Mouse (Mus musculus) midbrain, embryonic 12.5 days (tissue): ENCODE measurements at regions not wholly inside any gene's neighbourhood (a gene's known extent, or its start where the extent isn't known, plus 50 kb on each side); places are given as distances from the start of the nearest gene placed in this dataset.

Experiments
- ATAC-seq: fragments of 200-750 bp; cut with Nextera tagmentation; 2 replicates; pipeline ENCODE4 v1.8.0; 2017; ENCODE audit warnings: low read depth, moderate TSS enrichment, moderate library complexity; ENCODE audit not compliant: low FRiP score
- H3K27ac ChIP-seq: fragments of 300-500 bp; sonication (generic); replicated peaks from 2 replicates; pipeline ENCODE4 v1.5.1; 2016; ENCODE audit warnings: mild to moderate bottlenecking
- H3K27me3 ChIP-seq: fragments of 300-500 bp; sonication (generic); 2 replicates; pipeline ENCODE4 v1.6.1; 2016; ENCODE audit warnings: mild to moderate bottlenecking
- H3K36me3 ChIP-seq: fragments of 300-500 bp; sonication (generic); 2 replicates; pipeline ENCODE4 v1.6.1; 2016
- H3K4me1 ChIP-seq: fragments of 300-500 bp; sonication (generic); 2 replicates; pipeline ENCODE4 v1.6.1; 2016
- H3K4me2 ChIP-seq: fragments of 300-500 bp; sonication (generic); replicated peaks from 2 replicates; pipeline ENCODE4 v1.6.1; 2016; ENCODE audit warnings: mild to moderate bottlenecking, moderate library complexity
- H3K4me3 ChIP-seq: fragments of 300-500 bp; sonication (generic); 2 replicates; pipeline ENCODE4 v1.5.1; 2016; ENCODE audit warnings: mild to moderate bottlenecking
- H3K9ac ChIP-seq: fragments of 300-500 bp; sonication (generic); replicated peaks from 2 replicates; pipeline ENCODE4 v1.6.1; 2016; ENCODE audit warnings: mild to moderate bottlenecking, moderate library complexity
- H3K9me3 ChIP-seq: fragments of 300-500 bp; sonication (generic); 2 replicates; pipeline ENCODE4 v1.6.1; 2016; ENCODE audit warnings: mild to moderate bottlenecking
- WGBS: fragments of 180-500 bp; shearing (Covaris S2); methylation state at CpG from one replicate; pipeline ENCODE4 v1.1.7; 2016; 5-methylcytosine and 5-hydroxymethylcytosine counted together

DNA sequence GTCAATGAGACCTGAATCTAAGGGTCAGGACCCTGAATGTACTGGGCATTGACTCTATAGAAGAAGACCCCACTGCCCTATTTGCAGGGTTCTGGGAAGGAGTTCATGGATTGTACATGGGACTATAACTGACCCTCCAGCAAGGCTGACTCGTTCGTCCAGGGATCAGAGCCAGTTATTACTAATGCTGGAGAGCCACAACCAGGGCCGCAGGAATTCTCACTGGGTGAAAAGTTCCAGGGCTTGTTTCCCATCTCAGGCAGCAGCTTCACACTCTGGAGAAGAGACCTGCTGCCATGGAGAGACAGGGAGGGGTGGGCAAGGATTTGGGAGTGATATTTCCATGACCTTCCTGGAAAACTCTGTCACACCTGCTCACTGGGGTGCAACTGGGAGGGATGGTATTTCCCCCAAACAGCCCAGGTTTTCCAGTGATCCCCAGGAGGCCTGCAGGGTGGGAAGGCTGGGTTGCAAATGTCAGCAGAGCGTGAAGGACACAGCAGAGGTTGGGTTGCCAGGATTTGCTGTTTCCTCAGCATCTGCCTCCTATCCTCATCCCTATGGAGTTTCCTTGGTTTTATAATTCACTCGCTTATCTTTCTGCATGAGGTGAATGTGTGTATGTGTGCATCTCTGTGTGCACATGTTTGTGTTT is 316.2 kb downstream of the Rps24 start:
- no peak for ATAC-seq
- Histone ChIP-seq H3K9me3 (no peaks in the 10 kb centered on the region), H3K4me1 (peaks cover 5% of the 10 kb centered on the region; the same call in 1 of the 2 replicates), H3K27me3 (no peaks in the 10 kb centered on the region; the same call in 1 of the 2 replicates), H3K4me2 (no peak overlapping the region), H3K36me3 (no peaks in the 10 kb centered on the region), H3K4me3 (no peak overlapping the region), H3K27ac (no peak overlapping the region), H3K9ac (no peak overlapping the region)
- WGBS: 85% methylated on average over 5 of the region's 5 CpGs

DNA sequence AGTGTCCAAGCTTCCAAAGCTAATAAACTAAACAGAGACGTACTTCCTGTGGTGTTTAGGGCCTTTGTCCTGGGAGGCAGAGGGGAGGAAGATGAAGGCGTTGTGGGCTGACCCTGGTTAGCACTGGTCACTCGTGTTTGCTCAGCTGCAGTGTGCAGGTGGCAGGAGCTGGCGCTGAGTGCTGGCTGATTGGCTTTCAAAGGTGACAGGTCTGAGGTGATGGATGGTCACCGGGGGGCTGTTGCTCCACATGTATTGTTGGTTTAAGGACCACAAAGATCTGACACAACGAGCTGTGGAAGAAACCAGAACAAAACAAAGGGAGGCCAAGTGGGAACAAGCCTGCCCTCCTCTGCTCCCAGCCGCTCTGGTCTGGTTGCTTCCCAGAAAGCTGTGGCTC is 320.1 kb downstream of the Rps24 start:
- Histone ChIP-seq H3K4me1 (peaks cover 5% of the 10 kb centered on the region; the same call in 1 of the 2 replicates), H3K36me3 (no peaks in the 10 kb centered on the region), H3K27me3 (no peaks in the 10 kb centered on the region; the same call in 1 of the 2 replicates), H3K27ac (no peak overlapping the region), H3K9me3 (no peaks in the 10 kb centered on the region), H3K4me2 (no peak overlapping the region), H3K4me3 (no peak overlapping the region), H3K9ac (no peak overlapping the region)
- no peak for ATAC-seq
- WGBS: 24% methylated on average over 7 of the region's 7 CpGs

DNA sequence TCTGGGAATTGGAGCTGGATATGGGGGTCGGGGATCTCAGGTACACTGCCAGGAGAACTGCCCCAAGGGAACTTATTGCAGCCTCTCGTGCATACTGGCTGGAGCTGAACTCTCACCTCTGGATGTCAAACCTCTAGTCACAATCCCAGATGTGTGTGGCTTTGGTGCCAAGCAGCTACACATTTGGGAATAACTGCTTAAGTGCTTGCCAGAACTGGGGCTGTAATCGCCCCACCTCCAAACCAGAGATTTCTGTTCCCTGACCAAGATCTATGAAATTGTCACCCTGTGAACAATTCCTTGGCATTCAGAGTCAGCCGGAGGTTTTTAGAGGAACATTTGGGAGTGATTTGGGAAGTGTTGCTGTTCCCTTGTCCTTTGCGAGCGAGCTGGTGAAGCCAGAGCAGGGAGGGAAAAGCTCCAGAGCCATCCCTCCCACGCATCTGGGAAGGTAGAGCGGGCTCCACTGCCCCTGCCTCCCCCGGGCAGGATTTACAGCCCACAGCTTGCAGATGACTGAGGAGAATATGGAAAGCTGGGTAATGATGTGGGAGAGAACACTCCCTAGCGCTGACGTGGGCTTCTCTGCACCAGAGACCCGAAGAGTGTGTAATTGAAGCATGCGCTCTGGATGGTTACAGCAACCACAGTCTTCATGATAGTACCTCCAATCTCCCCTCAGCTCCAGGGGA is 336.1 kb downstream of the Rps24 start:
- Histone ChIP-seq H3K4me1 (peaks cover 38% of the 10 kb centered on the region), H3K9me3 (no peaks in the 10 kb centered on the region), H3K36me3 (no peaks in the 10 kb centered on the region), H3K27me3 (no peaks in the 10 kb centered on the region), H3K27ac (no peak overlapping the region), H3K4me3 (no peak overlapping the region), H3K4me2 (no peak overlapping the region), H3K9ac (no peak overlapping the region)
- ATAC-seq: no peak
- WGBS: 82% methylated on average over 13 of the region's 13 CpGs

DNA sequence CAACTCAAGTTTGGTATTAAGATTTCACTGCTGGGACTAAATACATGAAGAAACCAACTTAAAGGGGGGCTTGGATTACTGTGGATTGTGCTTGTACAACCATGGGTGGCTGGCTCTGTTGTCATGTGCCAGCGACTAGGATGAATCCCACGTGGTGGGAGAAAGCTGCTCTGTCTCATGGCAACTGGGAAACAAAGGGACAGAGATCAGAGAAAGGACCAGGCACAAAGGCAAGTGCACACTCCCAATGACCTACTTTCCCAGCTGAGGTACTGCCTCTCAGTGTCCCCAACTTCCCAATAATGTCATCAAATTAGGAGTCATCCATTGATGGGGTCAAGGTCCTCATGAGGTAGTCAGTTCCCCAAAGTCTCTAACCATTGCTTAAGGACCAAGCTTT is 337.4 kb downstream of the Rps24 start:
- 21% methylated on average over 2 of the region's 2 CpGs for WGBS
- H3K4me2 ChIP-seq: no peak overlapping the region
- H3K27ac ChIP-seq: peak overlapping the region; percentile 97; the same call in 1 of the 2 replicates
- no peaks in the 10 kb centered on the region for H3K36me3 ChIP-seq
- no peaks in the 10 kb centered on the region for H3K27me3 ChIP-seq
- no peak overlapping the region for H3K4me3 ChIP-seq
- H3K4me1 ChIP-seq: peaks cover 51% of the 10 kb centered on the region
- no peak overlapping the region for H3K9ac ChIP-seq
- ATAC-seq: no peak
- no peaks in the 10 kb centered on the region for H3K9me3 ChIP-seq

DNA sequence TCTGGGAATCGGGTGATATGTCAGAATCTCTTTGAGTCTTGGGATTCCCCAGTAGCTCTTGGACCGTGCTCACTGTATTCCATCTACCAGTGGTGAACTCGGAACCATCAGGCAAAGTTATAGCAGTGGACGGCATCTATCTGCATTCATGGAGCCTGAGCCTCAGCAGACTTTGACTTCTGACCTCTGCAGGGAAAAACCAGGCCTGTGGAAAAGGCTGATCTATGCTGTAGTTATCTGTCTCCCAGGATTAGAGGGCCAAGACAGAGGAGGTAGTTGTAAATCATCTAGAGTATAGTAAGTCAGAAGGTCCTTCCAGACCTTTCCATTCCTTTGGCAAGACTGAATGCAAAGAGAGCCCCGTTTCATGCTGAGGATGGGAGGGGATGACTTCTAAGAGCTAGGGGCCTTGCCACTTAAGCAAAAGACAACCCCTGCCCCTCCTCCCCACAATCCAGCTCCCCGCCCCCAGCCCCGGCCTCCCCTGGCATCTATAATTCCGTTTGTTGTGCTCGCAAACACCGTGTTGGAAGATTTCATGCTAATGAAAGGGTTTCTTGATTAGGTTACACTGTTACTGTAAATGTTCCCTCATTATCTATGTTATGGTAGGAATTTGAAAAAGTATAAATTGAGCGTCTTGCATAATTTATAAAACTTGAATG is 338.9 kb downstream of the Rps24 start:
- Histone ChIP-seq H3K4me3 (no peak overlapping the region), H3K9me3 (no peaks in the 10 kb centered on the region), H3K27me3 (0 out of 2 replicates have a peak, but pooled peaks cover 3% of the 10 kb centered on the region), H3K4me1 (peaks cover 49% of the 10 kb centered on the region), H3K27ac (peak overlapping the region; percentile 97), H3K36me3 (no peaks in the 10 kb centered on the region), H3K9ac (no peak overlapping the region), H3K4me2 (peak overlapping the region; percentile 34; the same call in 1 of the 2 replicates)
- WGBS: 31% methylated on average over 11 of the region's 11 CpGs
- no peak for ATAC-seq

DNA sequence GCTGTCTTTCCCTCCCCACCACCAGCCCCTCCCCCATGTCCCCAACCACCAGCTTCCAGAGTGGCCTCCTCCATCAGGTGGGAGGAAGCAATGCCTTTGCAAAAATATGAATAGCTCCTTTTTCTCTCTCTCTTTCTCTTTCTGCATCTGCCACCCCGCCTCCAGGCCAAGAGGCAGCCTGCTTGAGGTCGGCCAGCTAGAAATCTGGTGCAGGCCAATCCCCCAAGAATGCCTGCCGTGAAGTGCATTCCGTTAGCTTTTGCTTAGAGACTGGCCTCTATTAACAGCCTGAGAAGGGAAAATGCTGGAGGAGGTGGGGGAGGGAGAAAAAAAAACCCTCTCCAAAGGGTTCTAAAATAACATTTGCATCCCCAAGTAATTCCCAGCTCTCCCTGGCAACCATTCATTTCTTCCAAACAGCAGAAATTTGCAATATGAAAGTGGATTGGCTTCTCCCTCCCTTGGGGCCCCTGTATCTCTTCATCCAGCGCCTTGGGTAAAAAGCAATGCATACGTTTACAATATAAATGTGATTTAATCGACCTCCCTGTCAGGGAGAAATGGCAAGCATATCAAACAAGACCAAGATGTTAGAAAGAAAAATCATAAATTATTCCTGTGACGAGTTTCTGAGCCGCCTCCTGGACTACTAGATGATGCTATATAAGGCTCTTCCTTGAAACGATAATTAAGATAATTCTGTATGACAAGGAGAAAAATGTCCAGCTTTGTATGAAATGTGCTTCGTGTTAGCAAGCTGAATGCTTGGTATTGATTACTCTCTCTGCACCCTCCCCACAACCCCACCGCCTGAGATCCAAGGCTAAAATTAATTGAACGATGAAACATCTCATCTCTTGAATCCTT is 339.8 kb downstream of the Rps24 start:
- H3K9me3 ChIP-seq: no peaks in the 10 kb centered on the region
- H3K4me3 ChIP-seq: no peak overlapping the region
- peaks cover 49% of the 10 kb centered on the region for H3K4me1 ChIP-seq
- H3K27me3 ChIP-seq: 0 out of 2 replicates have a peak, but pooled peaks cover 8% of the 10 kb centered on the region
- H3K27ac ChIP-seq: peak overlapping the region; percentile 97
- H3K9ac ChIP-seq: no peak overlapping the region
- ATAC-seq: peak; percentile 61
- no peaks in the 10 kb centered on the region for H3K36me3 ChIP-seq
- WGBS: 8% methylated on average over 13 of the region's 13 CpGs
- peak overlapping the region; percentile 34 for H3K4me2 ChIP-seq

DNA sequence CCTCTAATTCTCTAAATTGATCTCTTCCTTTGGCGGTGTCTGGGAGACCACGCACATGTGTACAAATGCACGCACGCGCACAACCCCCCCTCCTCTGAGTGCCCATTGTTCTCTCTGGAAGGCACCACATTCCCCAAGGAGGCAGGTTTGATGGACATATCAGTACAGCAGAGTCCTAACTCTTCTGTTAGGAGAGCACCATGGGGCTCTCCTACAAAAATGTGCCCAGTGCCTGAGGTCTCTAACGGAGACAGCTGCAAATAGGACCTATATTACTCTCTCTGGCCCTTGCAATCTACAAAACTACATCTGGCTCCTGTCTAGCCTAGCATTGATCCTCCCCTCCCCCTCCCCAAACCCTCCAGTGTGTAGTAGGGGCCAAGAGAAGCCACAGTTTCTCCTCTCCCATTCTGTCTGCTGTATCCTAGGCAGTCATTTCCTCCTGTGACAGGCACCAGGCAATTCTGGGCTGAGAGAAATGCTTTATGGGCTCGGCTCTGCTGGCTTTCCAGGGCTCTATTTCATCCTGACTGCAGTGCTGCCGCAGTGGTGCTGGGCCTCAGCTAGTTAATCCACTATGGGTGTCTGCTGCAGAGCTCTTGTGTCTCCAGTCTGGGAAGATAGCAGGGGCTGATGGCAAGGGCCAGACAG is 340.6 kb downstream of the Rps24 start:
- Histone ChIP-seq H3K4me3 (no peak overlapping the region), H3K36me3 (no peaks in the 10 kb centered on the region), H3K9ac (peak overlapping the region; percentile 35), H3K9me3 (no peaks in the 10 kb centered on the region), H3K27ac (peak overlapping the region; percentile 97), H3K4me1 (peaks cover 51% of the 10 kb centered on the region), H3K27me3 (0 out of 2 replicates have a peak, but pooled peaks cover 10% of the 10 kb centered on the region), H3K4me2 (peak overlapping the region; percentile 32)
- WGBS: 4% methylated on average over 8 of the region's 8 CpGs
- ATAC-seq: peak; percentile 84

DNA sequence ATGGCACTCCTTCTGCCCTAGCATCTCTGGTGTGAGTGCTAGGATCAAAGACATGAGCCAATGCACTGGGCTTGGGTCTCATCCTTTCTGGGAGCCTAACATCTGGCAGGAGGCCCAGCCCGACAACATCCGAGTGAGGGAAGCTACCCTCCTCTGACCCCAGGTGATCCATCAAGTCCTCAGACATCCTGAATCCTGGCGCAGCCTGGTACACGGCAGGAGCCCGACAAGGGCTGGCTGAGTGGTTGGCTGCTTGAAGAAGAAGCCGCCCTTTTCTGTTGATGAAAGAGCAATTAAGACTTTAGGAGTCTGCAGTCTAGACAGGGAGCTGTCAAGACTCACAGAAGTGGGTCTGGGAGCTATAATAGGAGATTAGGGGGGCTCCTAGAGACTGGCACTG is 342.1 kb downstream of the Rps24 start:
- Histone ChIP-seq H3K4me2 (no peak overlapping the region), H3K4me1 (peaks cover 61% of the 10 kb centered on the region), H3K9me3 (no peaks in the 10 kb centered on the region), H3K27me3 (0 out of 2 replicates have a peak, but pooled peaks cover 10% of the 10 kb centered on the region), H3K4me3 (no peak overlapping the region), H3K27ac (peak overlapping the region; percentile 97), H3K9ac (no peak overlapping the region), H3K36me3 (no peaks in the 10 kb centered on the region)
- no peak for ATAC-seq
- WGBS: 48% methylated on average over 6 of the region's 6 CpGs

DNA sequence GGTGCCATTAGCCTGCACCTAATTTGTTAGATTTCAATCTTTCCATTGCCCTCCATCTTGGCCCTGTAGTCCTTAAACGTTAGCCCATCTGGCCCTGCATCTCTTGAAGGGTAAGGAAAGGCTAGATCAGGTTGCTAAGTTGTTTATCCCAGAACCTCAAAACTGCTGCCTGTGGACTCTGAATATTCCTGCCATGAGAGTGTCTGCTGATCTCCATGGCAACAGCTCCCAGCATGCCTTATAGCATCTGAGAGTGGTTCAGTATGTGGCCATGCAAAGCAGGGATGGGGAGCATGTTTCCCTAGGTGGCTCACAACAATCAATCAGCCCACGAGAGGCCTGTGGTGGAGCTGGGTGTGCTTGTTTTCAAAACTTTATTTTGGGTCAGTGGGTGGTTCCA is 346.3 kb downstream of the Rps24 start:
- Histone ChIP-seq H3K9ac (no peak overlapping the region), H3K4me2 (no peak overlapping the region), H3K4me3 (no peak overlapping the region), H3K27ac (no peak overlapping the region; the same call in 1 of the 2 replicates), H3K4me1 (peaks cover 28% of the 10 kb centered on the region), H3K27me3 (peaks cover 21% of the 10 kb centered on the region), H3K9me3 (no peaks in the 10 kb centered on the region), H3K36me3 (no peaks in the 10 kb centered on the region)
- WGBS: 14% methylated on average over 2 of the region's 2 CpGs
- ATAC-seq: no peak

DNA sequence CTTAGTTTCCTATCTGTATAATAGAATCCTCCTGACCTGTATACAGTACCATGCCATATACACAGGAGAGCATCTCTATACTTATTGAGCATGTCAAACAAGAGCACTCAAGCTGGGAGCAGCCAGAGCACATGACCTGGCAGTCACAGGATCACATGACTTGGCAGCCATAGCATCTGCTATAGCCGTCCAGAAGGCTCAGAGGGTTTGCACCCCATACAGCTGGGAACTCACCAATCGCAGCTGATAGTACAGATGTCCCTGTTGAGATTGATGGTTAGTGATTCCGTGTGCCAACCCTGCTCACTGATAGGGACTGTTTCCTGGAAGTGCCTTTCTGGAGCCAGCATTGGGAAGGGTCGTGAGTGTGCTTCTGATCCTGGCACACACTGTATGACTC is 351.3 kb downstream of the Rps24 start:
- H3K4me1 ChIP-seq: peaks cover 31% of the 10 kb centered on the region
- WGBS: 84% methylated on average over 4 of the region's 4 CpGs

DNA sequence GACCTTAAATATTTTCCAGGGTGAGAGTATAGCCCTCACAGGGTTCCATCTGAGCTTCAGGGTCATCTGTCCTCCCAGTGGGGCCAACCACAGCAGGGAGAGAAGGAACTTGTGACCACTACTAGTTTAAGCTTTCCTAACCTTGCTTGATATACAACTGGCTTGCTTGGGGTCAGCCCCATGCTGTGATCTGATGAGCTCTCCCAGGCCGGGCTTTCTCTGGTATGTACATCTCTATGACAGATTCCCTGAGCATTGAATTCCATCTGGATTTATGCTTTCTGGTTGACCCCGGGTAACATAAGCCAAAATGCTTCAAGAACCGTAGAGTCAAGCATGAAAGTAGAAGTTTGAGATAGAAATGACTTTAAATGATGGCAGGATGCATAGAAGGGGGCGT is 352.1 kb downstream of the Rps24 start:
- Histone ChIP-seq H3K4me3 (no peak overlapping the region), H3K4me2 (no peak overlapping the region), H3K9me3 (no peaks in the 10 kb centered on the region), H3K27me3 (peaks cover 47% of the 10 kb centered on the region), H3K9ac (no peak overlapping the region), H3K4me1 (peaks cover 28% of the 10 kb centered on the region), H3K27ac (no peak overlapping the region), H3K36me3 (no peaks in the 10 kb centered on the region)
- WGBS: 72% methylated on average over 4 of the region's 4 CpGs
- ATAC-seq: no peak

More for the DNA sequence above, 351.3 kb downstream of the Rps24 start:
- H3K9me3 ChIP-seq: no peaks in the 10 kb centered on the region
- H3K27me3 ChIP-seq: peaks cover 42% of the 10 kb centered on the region
- ATAC-seq: no peak
- no peaks in the 10 kb centered on the region for H3K36me3 ChIP-seq
- H3K4me3 ChIP-seq: no peak overlapping the region
- no peak overlapping the region; the same call in 1 of the 2 replicates for H3K27ac ChIP-seq
- H3K4me2 ChIP-seq: no peak overlapping the region
- H3K9ac ChIP-seq: no peak overlapping the region
